ENCODE assay signal across 12 mouse cellular contexts in genomic region chr1:155510263-155510662, GRCm38 (mm10).
"Had no signal": no experiment of that assay in that cellular context is flagged by ENCODE, and none has a peak within 500 bp of the region (broad histone marks: within the 10 kb centered on the region; RNA-seq: fewer than 3 reads in every experiment).

No protein-coding gene starts in this region.

- H3K27me3 ChIP-seq: limb, embryonic 13.5 days; liver, embryonic 15.5 days had no signal

- ATAC-seq: liver, embryonic 12.5 days had no signal

- DNase-seq: kidney, postnatal 14 days; kidney, postnatal 4 days; liver; lung, adult 2 months; lung, postnatal 14 days; lung, postnatal 4 days; midbrain, embryonic 14.5 days; thymus, adult 18-20 months; thymus, postnatal 36 days had no signal
